Mouse (Mus musculus) large intestine, adult 2 months (tissue): ENCODE measurements around the gene Fbxo11. TPM values are rescaled to one million over a fixed set of nuclear protein-coding genes. Genes with fewer than 3 reads are reported as not detected.

Experiments
- DNase-seq: peaks from one replicate; pipeline ENCODE4 v3.0.0-alpha.2; 2012; ENCODE audit warnings: low read depth, low spot score
- WGBS: fragments of 180-500 bp; shearing (Covaris S2); methylation state at CpG from one replicate; pipeline ENCODE4 v1.1.7; 2018; 5-methylcytosine and 5-hydroxymethylcytosine counted together
- polyA plus RNA-seq: library from polyadenylated mRNA; depleted of rRNA; stranded (reverse); fragments of >200 nt; gene quantifications from 2 replicates; pipeline ENCODE4 v1.2.3, GENCODE M21; 2012

The Fbxo11 gene
- polyA plus RNA-seq, 1 experiment: 12.6 TPM

DNA sequence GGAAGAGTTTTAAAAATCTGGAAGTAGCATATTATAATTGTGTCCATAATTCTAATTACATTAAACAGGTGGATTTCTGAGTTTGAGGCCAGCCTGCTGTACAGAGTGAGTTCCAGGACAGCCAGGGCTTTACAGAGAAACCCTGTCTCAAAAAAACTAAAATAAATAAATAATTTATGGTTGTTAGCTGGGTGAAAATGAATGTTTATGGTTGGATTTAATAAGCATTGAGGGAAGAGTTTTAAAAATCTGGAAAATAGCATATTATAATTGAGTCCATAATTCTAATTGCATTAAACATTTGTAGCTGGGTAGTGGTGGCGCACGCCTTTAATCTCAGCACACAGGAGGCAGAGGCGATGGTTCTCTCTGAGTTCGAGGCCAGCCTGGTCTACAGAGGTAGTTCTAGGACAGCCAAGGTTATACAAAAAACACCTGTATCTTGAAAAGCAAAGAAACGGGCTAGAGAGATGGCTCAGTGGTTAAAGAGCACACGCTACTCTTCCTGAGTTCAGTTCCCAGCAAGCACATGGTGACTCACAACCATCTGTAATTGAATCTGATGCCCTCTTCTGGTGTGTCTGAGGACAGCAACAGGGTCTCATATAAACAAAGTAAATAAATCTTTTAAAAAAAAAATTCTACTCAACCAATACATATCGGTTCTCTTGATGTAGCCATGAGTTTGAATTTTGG is 3.1 kb upstream of the Fbxo11 start:
- DNase-seq: no peak
- 93% methylated on average over 7 of the region's 7 CpGs for WGBS

DNA sequence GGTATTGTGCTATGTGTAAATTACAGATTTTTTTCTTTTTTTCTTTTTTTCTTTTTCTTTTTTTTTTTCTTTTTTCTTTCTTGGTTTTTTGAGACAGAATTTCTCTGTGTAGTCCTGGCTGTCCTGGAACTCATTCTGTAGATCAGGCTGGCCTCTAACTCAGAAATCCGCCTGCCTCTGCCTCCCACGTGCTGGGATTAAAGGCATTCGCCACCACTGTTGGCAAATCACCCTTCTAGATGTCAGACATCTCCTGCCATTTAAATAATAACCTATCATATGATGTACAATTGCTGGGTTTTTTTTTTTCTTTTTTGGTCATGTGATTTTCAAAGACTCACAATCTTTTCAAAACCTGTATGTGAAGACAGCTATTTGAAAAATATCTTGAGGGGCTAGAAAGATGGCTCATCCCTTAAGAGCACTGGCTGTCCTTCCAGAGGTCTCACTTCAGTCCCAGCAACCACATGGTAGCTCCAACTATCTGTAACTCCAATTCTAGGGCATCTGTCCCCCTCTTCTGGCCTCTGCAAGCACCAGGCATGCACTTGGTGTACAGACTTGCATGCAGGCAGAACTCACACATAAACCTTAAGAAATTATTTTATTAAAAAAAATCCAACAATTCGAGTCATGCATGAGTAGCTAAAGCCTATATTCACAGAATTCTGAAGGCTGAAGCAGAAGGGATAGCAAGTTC is 2.3 kb upstream of the Fbxo11 start:
- DNase-seq: no peak
- WGBS: 66% methylated on average over 4 of the region's 4 CpGs

DNA sequence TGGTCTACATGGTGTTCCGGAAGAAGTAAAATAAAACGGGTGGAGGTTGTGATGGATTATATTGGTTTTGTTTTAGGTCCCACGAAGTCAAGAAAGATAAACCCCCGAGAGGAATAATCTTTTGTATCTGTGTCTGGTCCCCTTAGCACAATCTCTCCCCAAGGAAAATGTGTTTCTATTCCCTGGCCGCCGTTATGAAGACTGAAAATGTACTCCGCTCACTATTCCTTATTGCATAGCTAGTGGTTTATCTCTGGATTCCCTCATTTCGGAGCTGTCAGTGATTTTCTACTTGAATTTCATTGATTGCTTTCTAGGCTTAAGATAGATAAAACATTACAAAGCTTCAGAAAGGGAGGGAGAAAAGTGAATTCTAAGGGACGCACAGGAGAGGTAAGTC is 1.7 kb upstream of the Fbxo11 start:
- WGBS: 8% methylated on average over 9 of the region's 9 CpGs
- no peak for DNase-seq

DNA sequence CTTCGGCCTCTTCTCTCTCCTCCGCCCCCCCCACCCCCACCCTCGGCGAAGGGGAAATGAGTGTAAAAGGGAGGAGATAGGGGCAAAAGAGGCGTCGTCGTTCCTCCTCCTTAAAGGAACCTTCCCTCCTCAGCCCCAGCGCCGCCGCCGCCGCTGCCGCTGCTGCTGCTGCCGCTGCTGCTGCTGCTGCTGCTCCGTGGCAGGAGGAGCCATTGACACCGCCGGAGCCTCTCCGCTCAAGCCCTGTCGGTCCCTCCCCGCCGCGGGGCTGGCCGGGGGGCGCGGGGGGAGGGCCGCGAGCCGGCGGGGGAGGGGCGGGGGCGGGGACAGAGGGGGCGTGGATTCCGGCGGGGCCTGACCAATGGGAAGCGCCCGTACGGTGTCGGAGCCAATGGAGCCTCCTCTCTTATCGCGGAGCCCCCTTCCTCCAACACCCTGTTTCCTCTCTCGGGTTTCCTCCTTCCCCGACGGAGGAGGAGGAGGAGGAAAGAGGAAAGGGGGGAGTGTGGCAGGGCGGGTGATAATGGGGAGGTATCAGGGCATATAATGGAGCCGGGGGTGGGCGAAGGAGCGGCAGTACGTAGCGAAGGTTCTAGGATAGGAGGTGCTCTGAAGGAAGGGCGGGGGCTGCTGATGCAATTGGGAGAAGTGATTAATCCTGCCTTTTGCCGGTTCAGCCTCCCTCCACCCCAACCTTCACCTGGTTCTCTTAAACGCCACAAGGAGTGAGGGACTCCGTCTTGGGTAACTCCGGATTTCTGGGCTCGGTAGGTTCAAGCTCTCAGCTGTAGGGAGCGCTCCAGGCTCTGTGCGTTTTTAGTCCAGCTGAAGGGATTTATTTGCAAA is 933 bp upstream of the Fbxo11 start:
- WGBS: under 1% methylated on average over 49 of the region's 57 CpGs
- DNase-seq: peak; percentile 75

DNA sequence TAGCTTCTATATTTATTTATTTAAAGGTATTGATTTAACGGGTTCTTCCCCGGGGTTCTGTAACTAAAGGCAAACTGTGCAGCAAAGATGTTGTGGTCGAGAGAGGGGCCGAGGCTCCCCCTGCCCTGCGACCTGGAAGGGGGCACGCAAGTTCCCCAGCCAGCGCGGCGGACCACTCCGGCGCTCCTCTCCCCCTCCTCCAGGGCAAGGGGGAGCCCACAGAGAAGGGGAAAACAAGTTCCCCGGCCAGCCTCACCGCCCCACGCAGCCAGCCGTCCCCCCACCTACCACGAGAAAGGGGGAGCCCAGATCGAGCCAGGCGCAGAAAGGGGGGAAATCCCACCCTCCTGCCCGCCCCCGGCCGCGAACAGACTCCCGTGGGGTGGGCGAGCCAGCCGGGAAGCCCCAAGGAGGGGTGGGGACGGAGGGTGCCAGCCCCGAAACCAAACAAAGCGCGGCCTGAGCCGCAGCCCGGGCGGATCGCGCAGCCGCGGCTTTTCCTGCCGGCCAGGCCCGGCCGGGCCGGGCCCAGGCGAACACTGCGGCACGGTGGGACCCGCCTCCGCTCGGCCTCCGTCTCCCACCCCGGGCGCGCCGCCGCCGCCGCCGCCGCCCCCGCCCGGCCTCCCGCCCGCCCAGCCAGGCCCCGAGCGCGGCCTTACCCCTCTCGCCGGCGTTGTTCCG is 602 bp downstream of the Fbxo11 start:
- no peak for DNase-seq
- WGBS: 1% methylated on average over 58 of the region's 67 CpGs

DNA sequence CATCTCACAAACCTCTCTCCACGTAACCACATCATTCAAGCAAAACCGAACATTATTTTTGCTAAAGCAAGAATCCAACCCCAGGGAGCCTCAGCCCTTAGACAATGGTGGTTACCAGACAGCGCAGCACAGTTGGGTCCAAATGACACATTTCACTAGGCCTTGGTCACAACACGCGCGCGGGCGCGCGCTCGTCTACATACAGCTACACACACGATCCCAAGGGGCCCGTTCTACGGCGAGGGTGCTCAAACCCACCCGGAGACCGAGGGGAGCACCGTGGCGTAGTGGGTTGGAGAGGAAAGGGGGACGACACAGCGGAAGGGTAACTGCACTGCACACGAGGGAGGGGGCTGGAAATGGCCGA is 1.1 kb downstream of the Fbxo11 start:
- WGBS: under 1% methylated on average over 23 of the region's 23 CpGs
- DNase-seq: no peak

DNA sequence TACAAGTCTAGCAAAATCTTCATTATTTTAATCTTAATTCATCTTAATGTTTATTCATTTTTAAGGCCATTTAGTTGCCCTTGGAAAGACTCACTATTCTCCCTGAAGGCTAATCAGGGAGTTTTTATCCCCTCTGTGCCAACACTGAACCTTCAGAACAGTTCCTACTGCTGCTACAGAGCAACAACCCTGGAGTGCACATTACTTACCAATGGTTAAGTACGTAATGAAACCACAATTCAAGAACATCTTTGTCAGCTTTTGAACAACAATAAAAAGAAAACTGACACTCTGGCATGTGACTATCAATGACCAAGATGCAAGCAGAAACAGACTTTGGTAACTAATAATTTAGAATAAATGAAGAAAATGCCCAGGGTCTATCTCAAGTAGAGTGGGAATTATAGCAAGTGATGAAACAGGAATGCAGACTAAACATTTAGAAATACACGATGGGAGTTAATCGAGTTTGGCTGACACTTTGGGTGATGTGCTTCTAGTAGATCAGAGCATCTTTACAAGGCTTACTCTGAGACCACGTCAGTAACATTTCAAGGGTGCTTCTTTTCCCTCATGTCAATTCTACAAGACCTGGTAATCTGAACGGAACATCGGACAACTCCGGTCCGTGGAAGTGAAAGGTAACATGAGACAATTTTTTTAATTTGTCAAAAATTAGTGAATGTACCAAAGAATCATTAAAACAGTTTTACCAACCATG is 2.1 kb downstream of the Fbxo11 start:
- no peak for DNase-seq
- 36% methylated on average over 8 of the region's 8 CpGs for WGBS

DNA sequence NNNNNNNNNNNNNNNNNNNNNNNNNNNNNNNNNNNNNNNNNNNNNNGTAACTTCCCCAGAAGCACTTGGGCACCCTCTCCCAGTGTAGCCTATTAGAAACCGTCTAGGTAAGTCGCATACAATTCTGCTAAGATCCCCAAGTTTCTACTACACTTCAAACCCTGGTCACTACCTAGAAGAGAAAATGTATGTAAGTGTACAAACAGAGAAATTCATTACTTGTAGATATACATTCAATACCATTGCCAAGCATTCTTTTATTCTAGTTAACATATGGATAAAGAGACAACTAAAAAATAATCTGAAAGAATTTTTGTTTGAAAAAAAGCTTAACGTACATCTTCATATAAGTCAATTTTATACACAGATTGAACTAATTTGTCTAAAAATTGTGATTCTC is 3.1 kb downstream of the Fbxo11 start:
- DNase-seq: no peak
- WGBS: 82% methylated on average over 3 of the region's 3 CpGs

DNA sequence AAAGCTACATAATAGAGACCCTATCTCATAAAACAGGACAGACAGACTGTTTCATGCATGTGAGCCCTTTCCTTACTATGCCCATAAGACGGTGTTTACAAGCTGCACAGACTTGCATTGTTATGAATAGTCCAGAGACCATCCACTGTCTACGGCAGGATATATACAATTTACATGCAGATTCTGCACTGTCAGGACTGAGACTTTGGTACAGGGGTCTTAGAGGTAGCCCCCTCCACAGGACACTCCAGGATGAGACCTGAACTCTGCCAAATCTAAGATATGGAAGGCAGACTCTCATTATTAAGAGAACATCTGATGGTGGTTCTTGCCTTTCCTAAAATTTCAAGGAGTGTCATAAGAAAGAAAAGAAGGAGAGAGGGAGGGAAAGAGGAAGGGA is 6.8 kb downstream of the Fbxo11 start:
- DNase-seq: no peak
- WGBS: 69% methylated on average over 2 of the region's 2 CpGs

DNA sequence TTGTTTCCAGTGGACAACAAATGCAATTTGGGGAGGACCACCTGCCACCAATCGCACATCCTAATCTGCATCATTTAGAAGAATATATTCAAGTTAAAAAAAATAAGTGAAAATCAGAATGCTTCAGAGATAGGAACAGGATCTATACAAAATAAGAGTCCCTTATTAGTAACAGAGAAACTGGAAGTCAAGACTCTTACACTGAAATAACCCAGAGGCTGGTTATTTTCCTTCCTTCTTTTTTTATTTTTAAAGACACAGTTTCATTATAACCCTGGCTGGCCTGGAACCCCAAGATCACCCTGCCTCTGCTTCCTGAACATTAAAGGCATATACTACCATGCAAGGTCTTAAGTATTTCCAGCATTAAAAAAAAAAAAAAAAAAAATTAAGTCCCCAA is 7.2 kb downstream of the Fbxo11 start:
- DNase-seq: no peak
- 73% methylated on average over 1 of the region's 1 CpGs for WGBS

DNA sequence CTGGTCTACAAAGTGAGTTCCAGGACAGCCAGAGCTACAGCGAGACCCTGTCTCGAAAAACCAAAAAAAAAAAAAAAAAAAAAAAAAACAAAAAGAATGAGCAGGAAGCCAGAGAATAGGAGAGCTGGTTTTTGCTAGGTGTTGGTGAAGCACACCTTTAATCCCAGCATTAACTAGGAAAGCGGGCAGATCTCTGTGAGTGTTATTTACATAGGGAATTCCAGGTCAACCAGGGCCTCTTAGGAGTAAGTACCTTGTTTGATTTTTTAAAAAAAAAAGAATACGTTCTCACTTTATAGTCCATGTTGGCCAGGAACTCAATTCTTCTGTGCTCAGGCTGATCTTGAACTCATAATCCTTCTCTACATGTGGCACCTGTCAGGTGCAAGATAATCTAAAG is 13.4 kb downstream of the Fbxo11 start:
- 78% methylated on average over 4 of the region's 4 CpGs for WGBS
- no peak for DNase-seq

DNA sequence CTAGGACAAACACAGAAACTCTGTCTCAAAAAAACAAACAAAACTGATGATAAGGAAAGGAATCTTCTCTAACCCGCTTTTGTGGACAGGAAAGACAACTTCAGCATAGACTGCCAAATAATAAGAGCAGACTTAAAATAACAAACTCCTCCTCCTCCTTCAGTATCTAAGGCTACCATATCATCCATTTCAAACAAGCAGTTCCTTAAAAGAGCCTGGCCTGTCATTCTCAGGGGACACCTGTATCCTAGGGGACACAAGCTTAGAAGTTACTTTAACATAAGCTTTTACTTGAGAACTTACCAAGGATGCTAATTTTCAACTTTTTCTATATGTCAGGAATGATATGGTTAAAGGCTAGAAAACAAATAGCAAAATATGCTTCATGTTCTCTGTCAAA is 14.2 kb downstream of the Fbxo11 start:
- 64% methylated on average over 1 of the region's 1 CpGs for whole genome bisulfite sequencing
- no peak for DNase-seq

DNA sequence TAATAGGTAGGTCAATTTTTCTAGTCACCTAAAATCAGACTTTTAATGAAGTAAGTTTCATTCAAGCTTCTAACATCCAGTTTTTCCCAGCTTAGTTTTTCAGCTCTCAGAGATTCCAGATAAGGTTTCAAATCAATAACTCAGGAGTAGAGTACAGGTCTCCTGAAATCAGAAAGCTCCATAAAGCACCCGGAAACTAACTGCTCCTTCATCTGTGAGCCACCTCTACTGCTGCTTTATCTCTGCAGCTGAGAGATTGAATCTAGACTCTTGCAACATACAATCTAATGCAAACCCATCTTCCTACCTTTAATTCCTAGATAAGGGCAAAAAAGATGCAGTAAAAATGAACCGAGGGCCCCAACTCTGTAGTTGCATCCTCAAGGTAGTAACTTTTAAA is 14.8 kb downstream of the Fbxo11 start:
- 74% methylated on average over 2 of the region's 2 CpGs for WGBS
- no peak for DNase-seq

DNA sequence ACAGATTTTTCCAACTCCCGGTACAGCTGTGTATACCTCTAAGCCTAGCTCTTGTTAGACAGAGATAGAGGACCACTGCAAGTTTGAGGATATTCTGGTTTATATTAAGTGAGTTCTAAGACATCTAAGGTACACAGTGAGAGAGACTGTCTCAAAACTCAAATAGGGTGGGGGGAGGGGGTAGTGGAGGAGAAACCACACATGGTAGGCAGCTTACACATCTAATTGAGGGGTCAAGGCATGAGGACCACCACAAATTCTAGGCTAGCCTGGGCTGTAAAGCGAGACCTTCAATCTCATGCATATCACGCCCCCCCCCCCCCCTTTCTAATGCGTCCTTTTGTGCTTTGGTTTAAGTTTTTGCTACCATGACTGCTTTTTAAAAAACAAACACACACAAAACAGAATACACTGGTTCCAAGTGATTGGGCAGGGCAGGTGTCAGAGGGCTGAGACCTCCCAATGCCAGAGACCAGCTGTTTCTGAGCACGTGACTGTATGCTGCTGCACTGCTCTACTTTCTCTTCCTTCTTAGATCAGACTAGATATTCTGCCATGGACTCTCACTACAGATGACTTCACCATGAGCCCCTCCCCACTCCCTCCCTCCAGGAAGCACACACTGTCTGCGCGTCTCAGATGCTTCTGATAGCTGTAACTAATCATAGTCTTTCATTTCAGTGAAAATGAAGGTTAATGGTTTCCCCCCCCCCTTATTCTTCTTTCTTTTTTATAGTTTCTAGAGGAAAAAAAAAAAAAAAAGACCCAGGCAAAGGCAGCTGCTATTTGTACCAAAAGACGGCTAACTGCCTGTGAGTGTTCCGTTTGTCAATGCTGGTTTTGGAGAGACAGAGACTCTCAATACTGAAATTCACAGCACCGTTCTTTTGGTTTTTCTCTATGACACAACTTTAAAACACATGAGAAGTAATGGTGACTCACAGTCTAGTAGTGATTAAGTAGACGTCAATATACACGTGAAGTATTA is 22.7 kb downstream of the Fbxo11 start:
- DNase-seq: no peak
- WGBS: 64% methylated on average over 12 of the region's 12 CpGs

DNA sequence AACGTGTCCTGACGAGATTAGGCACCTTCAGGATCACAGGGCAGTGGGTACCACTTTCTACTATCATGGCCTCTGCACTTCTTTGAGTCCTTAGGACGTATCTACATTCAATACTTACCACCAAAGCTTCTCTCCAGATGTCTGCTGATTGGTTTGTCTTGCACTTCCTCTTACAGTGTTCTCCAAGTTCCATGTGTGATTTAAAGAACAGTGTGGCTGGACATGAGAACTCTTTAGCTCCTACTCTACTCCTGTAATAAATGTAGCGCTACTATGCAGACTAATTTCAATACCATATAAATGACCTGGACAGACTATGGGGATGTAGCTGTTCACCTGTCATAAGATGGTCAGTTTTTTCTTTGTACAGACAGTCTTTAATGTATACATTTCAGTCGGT is 24.3 kb downstream of the Fbxo11 start:
- WGBS: 81% methylated on average over 5 of the region's 5 CpGs
- DNase-seq: no peak

DNA sequence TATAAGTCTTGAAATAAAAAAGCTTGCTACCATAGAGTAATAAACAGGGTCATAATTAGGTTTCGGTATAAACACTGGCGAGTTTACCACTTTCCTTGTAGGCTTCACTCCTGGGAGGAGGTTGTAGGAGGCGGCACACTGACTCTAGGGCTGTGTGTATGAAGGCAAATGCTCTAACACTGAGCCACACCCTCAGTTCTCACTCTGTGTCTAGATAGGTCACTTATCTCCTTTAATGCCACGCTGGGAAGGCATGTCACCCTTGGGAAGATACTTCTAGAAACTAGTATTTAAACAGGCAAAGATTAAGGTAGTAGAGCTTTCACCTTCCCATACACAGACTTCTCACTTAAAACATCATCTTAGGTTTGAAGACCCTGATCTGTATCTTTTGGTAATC is 30.7 kb downstream of the Fbxo11 start:
- DNase-seq: no peak
- WGBS: 39% methylated on average over 4 of the region's 4 CpGs

DNA sequence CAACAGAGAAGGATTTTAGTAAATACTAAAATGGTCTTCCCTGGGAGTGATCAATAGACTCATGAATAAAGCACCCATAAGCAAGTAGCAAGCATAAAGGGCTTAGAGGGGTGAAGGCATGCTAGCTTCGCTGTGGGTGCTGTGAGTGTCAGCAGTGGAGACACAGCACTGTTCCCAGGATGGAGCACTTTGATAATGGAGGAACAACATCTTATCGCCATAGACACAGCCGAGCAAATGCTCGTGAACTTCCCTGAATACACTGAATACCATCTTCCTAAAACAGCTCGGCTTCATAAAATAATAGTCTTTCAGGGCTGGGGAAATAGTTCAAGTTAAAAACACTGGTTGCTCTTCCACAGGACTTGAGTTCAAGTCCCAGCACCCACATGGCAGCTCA is 33.3 kb downstream of the Fbxo11 start:
- 90% methylated on average over 5 of the region's 5 CpGs for WGBS
- no peak for DNase-seq

DNA sequence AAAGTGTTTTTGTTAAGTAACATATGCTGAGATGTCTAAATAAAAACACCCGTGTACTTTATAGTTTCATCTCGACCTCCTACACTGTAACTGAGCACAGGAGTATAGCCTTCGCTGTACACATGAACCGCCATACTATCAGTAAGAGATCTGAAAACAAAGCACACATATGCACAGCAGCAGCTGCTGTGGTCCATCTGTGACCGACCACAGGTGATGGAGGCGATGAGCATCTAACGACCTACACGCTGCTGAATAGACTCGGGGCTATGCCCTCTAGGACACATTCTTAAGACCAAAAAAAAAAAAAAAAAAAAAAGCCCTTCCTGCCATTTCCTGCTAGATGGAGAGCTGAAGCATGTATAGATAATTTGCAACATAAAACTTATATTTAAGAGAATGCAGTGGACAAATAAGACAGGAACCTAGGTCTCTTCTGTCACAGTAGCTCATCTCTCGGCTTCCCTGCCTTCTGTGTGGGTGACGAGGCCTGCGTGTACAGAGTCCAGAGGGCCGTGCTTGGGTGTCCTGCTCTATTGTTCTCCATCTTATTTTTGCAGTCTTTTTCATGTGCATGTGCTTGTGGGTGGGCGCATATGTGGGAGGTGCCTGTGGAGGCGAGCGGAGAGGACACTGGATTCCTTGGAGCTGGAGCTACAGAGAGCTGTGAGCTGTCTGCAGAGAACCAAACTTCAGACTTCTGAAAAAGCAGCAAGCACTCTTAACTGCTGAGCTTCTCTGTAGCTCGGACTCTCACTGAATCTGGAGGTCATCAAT is 35.7 kb downstream of the Fbxo11 start:
- DNase-seq: no peak
- WGBS: 86% methylated on average over 17 of the region's 17 CpGs
